Mouse (Mus musculus): ENCODE results near the gene Tia1. TPM values are rescaled to one million over a fixed set of nuclear protein-coding genes. Genes with fewer than 3 reads are reported as not detected.
A peak's percentile ranks its signal among the peaks of the same experiment; 100 is the strongest.

Tia1 gene
- polyA plus RNA-seq, 1 experiment from 2014 or later = 219 TPM

DNA sequence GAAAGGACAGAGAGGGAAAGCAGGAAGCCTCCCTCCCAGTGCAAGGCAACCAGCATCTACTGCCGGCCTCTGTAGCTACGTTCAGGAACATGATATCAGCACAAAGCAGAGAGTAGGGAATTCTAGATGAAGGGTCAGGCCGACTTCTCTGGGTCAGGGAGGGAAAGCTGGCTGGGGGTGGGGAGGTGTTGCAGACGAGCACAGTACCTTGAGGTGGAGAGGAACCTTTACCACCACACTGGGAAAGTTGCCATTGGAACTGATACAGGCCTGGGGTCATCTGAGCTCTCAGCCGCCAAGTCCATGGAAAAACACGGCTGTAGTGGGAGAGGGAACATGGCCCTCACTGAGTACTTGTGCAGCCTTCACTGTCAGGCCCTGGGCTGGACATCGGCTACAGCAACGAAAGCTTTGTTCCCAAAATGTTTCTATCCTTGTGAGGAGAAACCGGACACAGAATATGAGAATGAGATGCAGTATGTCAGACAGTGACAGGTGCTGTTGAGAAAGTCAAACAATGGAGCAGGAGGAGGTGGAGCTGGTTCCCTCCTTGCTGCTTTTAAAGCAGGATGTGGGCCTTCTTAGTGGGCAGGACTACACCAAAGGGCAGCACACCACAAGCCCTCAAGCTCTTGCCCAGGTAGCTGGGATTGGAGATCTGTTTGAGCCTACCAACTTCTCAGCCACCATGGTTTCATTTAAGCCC is 71.6 kb downstream of the Tia1 start:
- WGBS = 35% methylated on average over 9 of the region's 9 CpGs
- Histone ChIP-seq H3K9ac (no peak overlapping the region), H3K4me1 (peaks cover 73% of the 10 kb centered on the region), H3K4me3 (replicated peaks) (no peak overlapping the region), H3K4me2 (no peak overlapping the region), H3K9me3 (replicated peaks) (no peaks in the 10 kb centered on the region), H3K27ac (peak overlapping the region; percentile 82), H3K27me3 (no peaks in the 10 kb centered on the region), H3K36me3 (no peaks in the 10 kb centered on the region)
- ATAC-seq (replicated peaks; ENCODE audit: low FRiP score) = no peak

DNA sequence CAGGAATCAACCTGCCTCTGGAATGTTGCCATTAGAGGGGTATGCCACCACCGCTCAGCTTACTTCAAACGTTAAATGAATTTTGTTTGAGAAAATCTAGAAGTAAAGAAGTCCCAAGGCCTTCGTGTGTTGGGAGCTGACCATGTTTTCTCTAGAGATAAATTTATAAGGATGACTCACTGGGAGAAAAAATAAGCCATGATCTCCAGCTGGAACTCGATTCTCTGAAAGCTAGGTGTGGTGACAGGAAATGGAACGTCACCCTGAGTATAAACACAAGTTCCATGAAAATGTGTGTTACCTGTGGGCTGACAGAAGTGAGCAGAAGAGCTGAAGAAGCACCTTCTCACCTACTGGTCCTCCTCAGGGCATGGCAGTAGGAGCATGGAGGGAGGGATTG is 72.9 kb downstream of the Tia1 start:
- WGBS = 73% methylated on average over 5 of the region's 5 CpGs
- H3K27me3 ChIP-seq = no peaks in the 10 kb centered on the region
- H3K9ac ChIP-seq = no peak overlapping the region
- no peak overlapping the region for H3K4me3 ChIP-seq (replicated peaks)
- H3K27ac ChIP-seq = peak overlapping the region; percentile 88
- no peaks in the 10 kb centered on the region for H3K36me3 ChIP-seq
- ATAC-seq (replicated peaks; ENCODE audit: low FRiP score) = no peak
- H3K9me3 ChIP-seq (replicated peaks) = no peaks in the 10 kb centered on the region
- H3K4me2 ChIP-seq = no peak overlapping the region
- H3K4me1 ChIP-seq = peaks cover 76% of the 10 kb centered on the region

GRCm38 (mm10) chr6:86479311-86479710 is 75.3 kb downstream of the Tia1 start:
- Histone ChIP-seq H3K27me3 (no peaks in the 10 kb centered on the region), H3K36me3 (no peaks in the 10 kb centered on the region), H3K9me3 (replicated peaks) (no peaks in the 10 kb centered on the region), H3K4me2 (no peak overlapping the region), H3K4me1 (peaks cover 65% of the 10 kb centered on the region), H3K4me3 (replicated peaks) (no peak overlapping the region), H3K27ac (peak overlapping the region; percentile 88), H3K9ac (0 out of 2 replicates have a peak overlapping the region, but pooled peaks have one; percentile 5)
- 0 out of 2 replicates have a peak, but pooled peaks have one; percentile 12 for ATAC-seq (replicated peaks; ENCODE audit: low FRiP score)
- WGBS = 46% methylated on average over 3 of the region's 3 CpGs

DNA sequence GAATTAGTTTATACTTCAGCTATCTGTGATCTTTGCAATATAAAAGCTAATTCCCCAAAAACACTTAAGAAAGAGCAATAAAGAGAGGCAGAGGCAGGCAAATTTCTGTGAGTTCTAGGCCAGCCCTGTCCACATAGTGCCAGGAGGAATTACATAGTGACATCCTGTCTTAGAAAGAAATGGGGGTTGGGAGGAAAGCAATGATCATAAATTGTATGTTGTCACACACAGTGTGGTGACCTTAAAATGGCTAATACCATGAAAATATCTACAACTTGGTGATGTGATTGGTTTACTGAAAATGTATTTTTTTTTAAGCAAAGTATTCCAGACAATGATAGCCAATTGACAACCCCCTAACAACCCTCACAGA is 75.8 kb downstream of the Tia1 start:
- Histone ChIP-seq H3K4me1 (peaks cover 65% of the 10 kb centered on the region), H3K4me2 (peak overlapping the region; percentile 44), H3K4me3 (replicated peaks) (no peak overlapping the region), H3K9ac (0 out of 2 replicates have a peak overlapping the region, but pooled peaks have one; percentile 5), H3K9me3 (replicated peaks) (no peaks in the 10 kb centered on the region), H3K27me3 (no peaks in the 10 kb centered on the region), H3K27ac (peak overlapping the region; percentile 88), H3K36me3 (no peaks in the 10 kb centered on the region)
- ATAC-seq (replicated peaks; ENCODE audit: low FRiP score) = no peak

DNA sequence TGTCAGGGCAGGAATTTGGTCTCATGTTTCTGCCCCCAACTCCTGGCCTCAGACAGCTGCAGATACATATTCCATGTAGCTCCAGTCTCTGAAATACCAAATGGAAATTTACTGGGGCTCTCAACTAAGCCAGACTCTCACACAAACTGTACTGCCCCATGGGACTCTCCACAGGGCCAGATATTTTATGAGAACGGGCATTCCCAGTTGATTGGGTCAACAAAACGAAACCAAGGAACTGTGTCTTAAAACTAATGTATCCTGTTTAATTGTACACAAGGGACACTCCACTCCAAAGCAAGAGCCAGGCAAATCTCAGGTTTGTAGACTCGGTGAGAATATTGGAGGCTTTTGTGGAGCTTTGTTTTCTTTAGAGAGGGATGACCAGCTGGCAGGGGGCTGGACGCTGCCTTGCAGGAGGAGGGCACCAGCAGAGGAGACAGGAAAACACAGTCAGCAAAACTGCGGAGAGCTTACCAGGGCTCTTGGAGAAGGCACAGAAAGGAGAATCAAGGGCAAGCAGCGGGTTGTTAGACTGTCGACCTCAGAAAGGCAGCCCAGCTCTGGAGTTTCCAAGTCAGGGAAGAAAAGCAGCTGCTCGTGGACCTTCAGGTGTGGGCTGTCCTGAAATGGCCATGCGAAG is 76.3 kb downstream of the Tia1 start:
- H3K4me1 ChIP-seq = peaks cover 62% of the 10 kb centered on the region
- peak; percentile 17; the same call in 1 of the 2 replicates for ATAC-seq (replicated peaks; ENCODE audit: low FRiP score)
- WGBS = 18% methylated on average over 9 of the region's 9 CpGs

GRCm38 (mm10) chr6:86481871-86482270 is 77.9 kb downstream of the Tia1 start:
- H3K4me1 ChIP-seq = peaks cover 58% of the 10 kb centered on the region
- ATAC-seq (replicated peaks; ENCODE audit: low FRiP score) = no peak
- H3K27me3 ChIP-seq = no peaks in the 10 kb centered on the region
- 0 out of 2 replicates have a peak overlapping the region, but pooled peaks have one; percentile 88 for H3K27ac ChIP-seq
- H3K36me3 ChIP-seq = no peaks in the 10 kb centered on the region
- no peaks in the 10 kb centered on the region for H3K9me3 ChIP-seq (replicated peaks)
- no peak overlapping the region for H3K4me2 ChIP-seq
- H3K4me3 ChIP-seq (replicated peaks) = no peak overlapping the region
- no peak overlapping the region for H3K9ac ChIP-seq
- 93% methylated on average over 5 of the region's 5 CpGs for WGBS

More for the DNA sequence above, 76.3 kb downstream of the Tia1 start:
- Histone ChIP-seq H3K9me3 (replicated peaks) (no peaks in the 10 kb centered on the region), H3K27ac (peak overlapping the region; percentile 88), H3K36me3 (no peaks in the 10 kb centered on the region), H3K4me2 (peak overlapping the region; percentile 44), H3K9ac (peak overlapping the region; percentile 30; the same call in 1 of the 2 replicates), H3K4me3 (replicated peaks) (peak overlapping the region; percentile 24), H3K27me3 (no peaks in the 10 kb centered on the region)

Other genes with a start within 250 kb of the Tia1 start
- gene Tgfa, start 209.0 kb upstream of the Tia1 start, polyA plus RNA-seq (2015; fragmentation: Nextera tagmentation; extraction: Ambion mirVana) = 7.2 and 8.7 TPM in 2 replicates
- 145 and 148 TPM in 2 replicates for gene Fam136a, start 38.6 kb upstream of the Tia1 start, polyA plus RNA-seq (2015; fragmentation: Nextera tagmentation; extraction: Ambion mirVana)
- 665 and 702 TPM in 2 replicates for gene Snrpg, start 32.9 kb upstream of the Tia1 start, polyA plus RNA-seq (2015; fragmentation: Nextera tagmentation; extraction: Ambion mirVana)
- gene Pcyox1, start 7.1 kb upstream of the Tia1 start, polyA plus RNA-seq (2015; fragmentation: Nextera tagmentation; extraction: Ambion mirVana) = 97.6 and 99.1 TPM in 2 replicates
- gene Gm44790, start 22.4 kb downstream of the Tia1 start, polyA plus RNA-seq (2015; fragmentation: Nextera tagmentation; extraction: Ambion mirVana) = 0.43 and 0.51 TPM in 2 replicates
- gene C87436, start 34.2 kb downstream of the Tia1 start, polyA plus RNA-seq (2015; fragmentation: Nextera tagmentation; extraction: Ambion mirVana) = 24.4 and 25.5 TPM in 2 replicates
- gene Pcbp1, start 122.1 kb downstream of the Tia1 start, polyA plus RNA-seq (2015; fragmentation: Nextera tagmentation; extraction: Ambion mirVana) = 488 and 506 TPM in 2 replicates
- gene Asprv1, start 223.9 kb downstream of the Tia1 start, polyA plus RNA-seq (2015; fragmentation: Nextera tagmentation; extraction: Ambion mirVana) = 2.6 and 4.5 TPM in 2 replicates